Mouse (Mus musculus) gastrocnemius, adult 8-10 months (tissue): Measurements from ENCODE around the gene Olfr67. TPM values are rescaled to one million over a fixed set of nuclear protein-coding genes. Genes with fewer than 3 reads are reported as not detected.
"Not testable (repeated sequence)": the region's sequence is repeated elsewhere in the genome, so short reads cannot be mapped to it uniquely, and the experiment has no call there.

Experiments used
- DNase-seq, 2 experiments: peaks; one replicate each; pipeline ENCODE4 v3.0.0; 2022; ENCODE audit warnings: low spot score in 2 of 2
- total RNA-seq, 4 experiments: library from RNA; stranded (reverse); gene quantifications; 2 replicates each; pipeline ENCODE4 v1.2.4; 2022

Olfr67 gene
- total RNA-seq, 4 experiments from 2014 or later, result not detected

DNA sequence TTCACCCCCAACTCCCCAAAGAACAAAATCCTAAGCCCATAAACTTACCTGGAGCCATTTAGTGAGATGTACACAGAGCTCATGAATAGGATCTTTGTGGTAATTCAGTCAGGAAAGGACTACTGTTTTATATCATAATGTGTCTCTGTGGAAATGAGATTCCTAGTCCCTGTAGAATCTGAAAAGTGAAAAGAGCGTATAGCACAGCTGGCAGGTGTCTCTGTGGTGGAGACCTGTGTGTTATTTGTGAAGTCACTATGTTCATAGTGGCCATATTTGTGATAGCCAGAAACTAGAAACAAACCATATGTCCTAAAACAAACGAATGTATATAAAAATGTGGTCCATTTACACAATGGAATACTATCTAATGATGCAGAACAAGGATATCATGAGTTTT lies 20.1 kb downstream of the Olfr67 start, which contains the start of gene Olfr69:
Gene Olfr69, minus strand, starts transcription at position 101 of the 400 bp plus-strand sequence.
- DNase-seq, result no peak

DNA sequence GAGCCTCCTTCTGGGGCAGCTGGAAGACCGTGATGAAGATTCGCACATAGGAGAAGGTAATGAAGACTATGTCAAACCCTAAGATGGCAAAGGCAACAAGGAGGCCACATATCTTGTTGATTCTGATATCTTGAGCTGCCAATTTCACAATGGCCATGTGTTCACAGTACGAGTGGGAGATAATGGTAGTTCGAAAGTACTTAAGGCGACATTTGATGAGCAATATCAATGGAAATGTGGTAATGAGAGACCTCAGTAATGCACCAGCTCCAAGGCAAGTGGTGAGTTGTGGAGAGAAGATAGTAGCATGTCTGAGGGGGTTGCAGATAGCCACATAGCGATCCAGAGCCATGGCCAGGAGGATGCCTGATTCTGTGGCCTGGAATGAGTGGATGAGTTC lies 23.9 kb downstream of the Olfr67 start:
- DNase-seq, result not testable (repeated sequence)

DNA sequence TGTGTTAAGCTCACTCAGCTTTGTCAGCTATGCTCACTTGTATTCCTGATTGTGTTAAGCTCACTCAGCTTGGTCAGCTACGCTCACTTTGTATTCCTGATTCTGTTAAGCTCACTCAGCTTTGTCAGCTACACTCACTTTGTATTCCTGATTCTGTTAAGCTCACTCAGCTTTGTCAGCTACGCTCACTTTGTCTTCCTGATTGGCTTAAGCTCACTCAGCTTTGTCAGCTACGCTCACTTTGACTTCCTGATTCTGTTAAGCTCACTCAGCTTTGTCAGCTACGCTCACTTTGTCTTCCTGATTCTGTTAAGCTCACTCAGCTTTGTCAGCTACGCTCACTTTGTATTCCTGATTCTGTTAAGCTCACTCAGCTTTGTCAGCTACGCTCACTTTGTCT lies 29.4 kb downstream of the Olfr67 start:
- DNase-seq, result not testable (repeated sequence)

DNA sequence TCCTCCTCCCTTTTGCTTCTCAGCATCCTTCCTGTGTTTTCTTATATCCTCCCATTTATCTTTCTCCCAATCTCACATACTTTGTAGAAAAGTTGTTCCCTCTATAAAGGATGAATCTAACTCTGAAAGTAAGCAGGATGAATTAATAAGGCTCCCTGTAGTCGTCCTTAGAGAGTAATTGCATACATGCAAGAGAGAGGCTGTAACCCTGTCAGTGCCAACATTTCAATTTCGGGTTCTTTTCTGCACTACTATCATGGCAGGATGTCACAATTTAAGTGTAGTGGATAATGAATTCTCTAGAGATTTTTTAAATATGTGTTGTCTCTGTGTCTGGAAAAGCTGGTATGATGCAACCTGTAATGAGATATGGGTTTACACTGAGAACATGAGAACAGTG lies 34.4 kb downstream of the Olfr67 start, which contains the start of gene Olfr630:
Gene Olfr630, minus strand, starts transcription at position 101 of the 400 bp plus-strand sequence.
- DNase-seq, result no peak

DNA sequence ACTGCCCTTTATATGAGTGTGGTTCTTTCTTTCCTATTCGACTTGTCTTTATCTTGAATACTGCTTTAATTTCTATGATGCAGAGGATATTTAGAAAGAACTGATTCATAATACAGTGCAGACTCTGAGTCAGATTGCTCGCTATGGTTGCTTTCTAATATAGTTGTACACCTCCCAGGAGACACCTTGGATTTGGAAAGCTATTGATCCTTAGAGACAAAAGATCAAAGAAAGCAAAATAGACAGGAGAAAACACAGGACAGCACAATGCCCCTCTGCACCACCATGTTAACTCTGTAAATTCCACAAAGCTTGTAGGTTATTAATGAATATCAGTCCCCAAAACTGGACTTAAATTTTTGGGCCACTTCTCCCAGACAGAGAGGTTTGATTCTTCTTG lies 46.8 kb downstream of the Olfr67 start, which contains the start of gene Olfr629:
Gene Olfr629, minus strand, starts transcription at position 101 of the 400 bp plus-strand sequence.
- DNase-seq, result no peak

Other genes starting within 250 kb of the Olfr67 start
- gene Olfr612, start 249.1 kb downstream of the Olfr67 start, total RNA-seq, result not detected
- gene Olfr613, start 243.7 kb downstream of the Olfr67 start, total RNA-seq, result not detected
- gene Olfr615, start 235.7 kb downstream of the Olfr67 start, total RNA-seq, result not detected
- gene Olfr616, start 222.7 kb downstream of the Olfr67 start, total RNA-seq, result not detected
- not detected for gene Olfr617, start 218.8 kb downstream of the Olfr67 start, total RNA-seq
- not detected for gene Olfr618, start 201.7 kb downstream of the Olfr67 start, total RNA-seq
- not detected for gene Olfr619, start 191.2 kb downstream of the Olfr67 start, total RNA-seq
- gene Olfr620, start 179.3 kb downstream of the Olfr67 start, total RNA-seq, result not detected
- not detected for gene Olfr622, start 149.1 kb downstream of the Olfr67 start, total RNA-seq
- not detected for gene Olfr623, start 128.1 kb downstream of the Olfr67 start, total RNA-seq
- not detected for gene Olfr624, start 120.6 kb downstream of the Olfr67 start, total RNA-seq
- gene Olfr625-ps1, start 109.1 kb downstream of the Olfr67 start, total RNA-seq, result not detected
- not detected for gene Olfr243, start 77.2 kb downstream of the Olfr67 start, total RNA-seq
- not detected for gene Olfr628, start 61.4 kb downstream of the Olfr67 start, total RNA-seq
- gene Olfr629, start 46.9 kb downstream of the Olfr67 start, total RNA-seq, result not detected
- gene Olfr630, start 34.5 kb downstream of the Olfr67 start, total RNA-seq, result not detected
- not detected for gene Olfr69, start 20.2 kb downstream of the Olfr67 start, total RNA-seq
- gene Olfr68, start 12.1 kb downstream of the Olfr67 start, total RNA-seq, result not detected
- gene Hbb-bt, start 22.2 kb upstream of the Olfr67 start, total RNA-seq, result 10 to 100 TPM; 11.6 to 30.4 (median 18.8) TPM
- 100 to 1,000 TPM; 150 to 315 (median 224) TPM for gene Hbb-bs, start 36.3 kb upstream of the Olfr67 start, total RNA-seq
- not detected for gene Hbb-bh2, start 48.7 kb upstream of the Olfr67 start, total RNA-seq
- not detected for gene Hbb-bh1, start 51.3 kb upstream of the Olfr67 start, total RNA-seq
- gene Hbb-y, start 61.4 kb upstream of the Olfr67 start, total RNA-seq, result not detected
- not detected for gene Olfr66, start 94.4 kb upstream of the Olfr67 start, total RNA-seq
- not detected for gene Olfr64, start 102.7 kb upstream of the Olfr67 start, total RNA-seq
- not detected for gene Olfr65, start 111.7 kb upstream of the Olfr67 start, total RNA-seq
- gene Olfr631, start 137.0 kb upstream of the Olfr67 start, total RNA-seq, result not detected
- not detected for gene Olfr632, start 142.5 kb upstream of the Olfr67 start, total RNA-seq
- gene Olfr633, start 152.6 kb upstream of the Olfr67 start, total RNA-seq, result not detected
- not detected for gene Olfr635, start 179.3 kb upstream of the Olfr67 start, total RNA-seq
- gene Olfr638, start 206.9 kb upstream of the Olfr67 start, total RNA-seq, result not detected
- gene Olfr639, start 225.5 kb upstream of the Olfr67 start, total RNA-seq, result not detected
- not detected for gene Olfr640, start 233.8 kb upstream of the Olfr67 start, total RNA-seq
- not detected for gene Olfr641, start 243.6 kb upstream of the Olfr67 start, total RNA-seq